Mouse (Mus musculus) skeletal muscle tissue, adult 2 months (tissue): ENCODE results near the gene Tsg101.
A peak's percentile ranks its signal among the peaks of the same experiment; 100 is the strongest.

Source experiments
- DNase-seq: peaks from one replicate; pipeline ENCODE4 v3.0.0-alpha.2; 2012; ENCODE audit warnings: low read depth, low spot score

The Tsg101 gene

DNA sequence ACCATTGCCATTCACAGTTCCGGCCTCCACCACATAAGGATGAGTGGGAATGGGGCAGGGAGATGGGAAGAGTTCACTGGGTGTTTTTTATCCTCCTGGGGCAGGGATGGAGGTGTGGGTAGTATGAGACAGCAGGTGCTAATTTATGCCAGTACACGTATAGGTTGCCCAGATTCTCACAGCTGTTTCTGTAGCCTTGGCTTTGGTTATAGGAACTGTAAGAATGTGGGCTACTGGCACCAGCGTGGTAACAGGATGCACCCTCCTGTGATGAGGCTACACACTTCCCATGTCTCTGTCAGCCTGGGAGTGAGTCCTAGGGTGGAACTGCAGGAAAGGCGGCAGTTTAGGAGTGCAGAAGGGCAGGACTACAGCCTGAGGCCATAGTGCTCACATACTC lies 42.9 kb downstream of the Tsg101 start:
- no peak for DNase-seq

DNA sequence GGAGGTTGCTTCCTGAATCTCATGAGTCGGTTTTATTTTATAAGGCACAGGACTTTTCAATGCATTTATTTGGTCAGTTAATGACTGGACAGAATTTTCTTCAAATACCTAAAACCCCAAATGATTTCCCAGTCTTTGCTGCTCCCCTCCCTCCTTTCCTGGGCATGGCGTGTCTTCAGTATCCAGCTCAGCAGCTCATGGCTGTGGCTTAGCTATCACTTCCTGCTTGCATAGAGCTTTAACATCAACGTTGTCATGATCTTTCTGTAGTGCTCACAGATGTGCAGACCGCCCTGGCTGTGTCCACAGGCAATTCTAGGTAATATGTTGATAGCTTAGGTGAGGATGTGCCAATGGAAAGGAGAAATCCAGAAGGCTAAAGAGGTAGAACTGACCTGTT lies 47.8 kb downstream of the Tsg101 start:
- DNase-seq, result no peak

DNA sequence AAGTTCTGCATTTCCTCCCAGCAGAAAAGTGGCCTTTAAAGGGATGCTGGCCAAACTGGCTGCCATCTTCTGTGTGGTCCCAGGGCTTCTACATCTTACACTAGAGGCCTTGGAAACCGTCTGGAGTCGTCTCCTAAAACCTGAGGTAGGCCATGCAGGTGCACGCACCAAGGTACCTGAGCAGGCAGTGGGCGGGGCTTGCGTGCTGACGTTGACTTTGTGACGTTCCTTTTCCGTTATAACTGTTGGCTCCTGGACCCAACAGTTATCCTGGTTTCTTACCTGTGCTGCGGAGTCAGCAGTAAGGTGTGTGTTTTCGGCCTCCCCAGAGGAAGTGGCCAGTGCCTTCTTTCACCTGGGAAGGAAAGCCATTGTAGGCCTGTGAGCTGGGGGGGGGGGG lies 58.8 kb downstream of the Tsg101 start, which contains the start of gene Ldhc:
Gene Ldhc, plus strand, starts transcription at position 208 of the 400 bp plus-strand sequence.
- no peak for DNase-seq

DNA sequence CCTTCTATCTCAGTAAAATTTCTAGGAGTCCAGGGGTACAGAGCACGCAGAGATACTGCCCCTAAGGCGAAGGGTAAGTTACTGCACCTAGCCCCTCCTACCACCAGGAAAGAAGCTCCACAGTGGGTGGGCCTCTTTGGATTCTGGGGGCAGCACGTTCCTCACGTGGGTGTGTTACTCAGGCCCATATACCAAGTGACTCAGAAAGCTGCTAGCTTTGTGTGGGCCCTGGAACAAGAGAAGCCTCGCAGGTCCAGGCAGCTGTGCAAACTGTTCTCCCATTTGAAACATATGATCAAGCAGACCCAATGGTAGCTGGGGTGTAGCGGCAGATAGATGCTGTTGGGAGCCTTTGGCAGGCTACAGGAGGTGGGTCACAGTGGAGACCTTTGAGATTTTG lies 60.7 kb downstream of the Tsg101 start:
- no peak for DNase-seq

DNA sequence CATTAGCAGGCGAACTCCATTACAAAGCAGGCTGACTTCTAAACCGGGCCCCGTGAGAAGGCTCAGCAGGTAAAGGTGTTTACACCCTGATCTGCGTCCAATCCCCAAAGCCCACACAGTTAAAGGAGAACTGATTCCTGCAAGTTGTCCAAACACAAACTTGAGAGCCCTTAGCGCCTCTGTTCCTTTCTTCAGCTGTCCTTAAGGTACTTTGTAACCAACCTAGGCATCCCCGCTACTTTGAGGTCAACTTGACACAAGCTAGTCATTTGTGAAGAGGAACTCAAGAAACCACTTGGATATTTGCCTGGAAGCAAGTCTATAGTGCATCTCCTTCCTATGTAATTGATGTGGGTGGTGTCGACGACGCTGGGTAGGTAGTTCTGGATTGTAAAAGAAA lies 62.3 kb downstream of the Tsg101 start:
- no peak for DNase-seq

DNA sequence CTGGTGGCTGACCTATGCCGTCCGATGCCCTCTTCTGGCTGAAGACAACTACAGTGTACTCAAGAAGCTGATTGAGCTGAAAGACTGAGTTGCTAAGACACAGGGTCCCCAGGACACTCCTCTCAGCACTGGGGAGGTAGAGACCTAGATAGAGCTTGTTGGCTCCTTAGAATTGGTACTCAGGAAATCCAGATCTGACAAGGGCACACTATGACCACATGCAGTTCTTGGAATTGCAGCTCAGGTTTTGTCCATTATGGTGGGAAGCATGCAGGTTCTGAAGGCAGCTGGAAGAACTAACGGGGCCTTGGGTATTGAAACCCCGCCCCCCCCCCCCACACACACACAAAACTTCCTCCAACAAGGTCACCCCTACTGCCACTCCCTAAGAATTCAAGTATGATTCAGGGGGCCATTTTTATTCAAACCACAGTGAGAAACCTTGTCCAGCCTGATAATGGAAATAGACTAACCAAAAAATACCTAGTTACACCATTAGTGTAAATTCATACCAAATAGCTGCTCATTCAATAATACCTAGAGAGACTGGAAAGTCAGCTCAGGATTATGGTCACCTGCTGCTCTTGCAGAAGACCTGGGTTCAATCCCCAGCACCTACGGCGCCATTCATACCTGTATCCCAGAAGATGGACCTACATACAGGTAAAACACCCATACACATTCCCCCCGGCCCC lies 63.8 kb downstream of the Tsg101 start:
- no peak for DNase-seq

DNA sequence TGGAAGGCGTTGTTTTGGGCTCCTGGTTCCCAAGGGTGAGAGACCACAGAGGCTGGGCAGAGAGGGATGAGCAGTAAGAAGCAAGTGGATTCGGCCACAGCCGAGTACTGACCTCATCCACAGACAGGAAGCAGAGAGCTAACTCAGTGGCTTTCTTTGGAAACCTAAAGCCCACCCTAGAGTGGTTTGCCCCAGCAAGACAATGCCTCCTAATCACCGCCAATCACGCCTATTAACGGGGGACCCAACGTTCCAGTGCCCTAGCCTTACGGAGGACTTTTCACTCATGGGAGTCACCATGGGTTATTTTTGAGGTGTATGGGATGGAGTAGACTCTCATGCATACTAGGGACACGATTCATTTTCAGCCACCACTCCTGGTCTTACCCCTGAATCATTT lies 66.4 kb downstream of the Tsg101 start:
- DNase-seq, result no peak

DNA sequence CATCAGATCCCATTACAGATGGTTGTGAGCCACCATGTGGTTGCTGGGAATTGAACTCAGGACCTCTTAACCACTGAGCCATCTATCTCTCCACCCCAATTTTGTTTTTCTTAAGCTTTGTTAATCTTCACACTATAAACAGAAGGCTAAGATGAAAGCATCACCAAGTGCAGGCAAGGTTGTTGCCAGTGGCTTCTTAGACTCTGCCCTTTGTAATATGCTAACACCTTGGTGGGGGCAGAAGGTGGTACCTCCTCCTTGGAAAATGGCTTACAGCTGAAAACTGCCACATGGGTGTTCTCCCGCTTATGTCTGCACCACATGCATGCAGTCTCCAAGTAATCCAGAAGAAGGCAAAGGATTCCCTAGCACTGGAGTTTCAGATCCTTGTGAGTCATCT lies 67.1 kb downstream of the Tsg101 start:
- DNase-seq, result no peak

DNA sequence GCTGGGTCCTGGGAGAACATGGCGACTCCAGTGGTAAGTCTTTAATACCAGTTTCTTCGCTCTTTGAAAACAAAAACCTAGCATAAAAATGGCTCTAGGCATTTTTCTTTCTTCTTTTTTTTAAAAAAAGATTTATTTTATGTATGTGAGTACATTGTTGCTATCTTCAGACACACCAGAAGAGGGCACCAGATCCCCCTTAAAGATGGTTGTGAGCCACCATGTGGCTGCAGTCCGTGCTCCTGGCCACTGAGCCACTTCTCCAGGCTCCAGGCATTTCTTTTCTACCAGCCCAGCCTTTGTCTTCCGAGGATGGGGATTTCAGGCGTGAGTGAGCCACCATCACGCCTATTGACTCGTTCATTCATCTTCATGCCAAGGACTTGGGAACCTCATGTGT lies 68.7 kb downstream of the Tsg101 start:
- DNase-seq, result no peak

DNA sequence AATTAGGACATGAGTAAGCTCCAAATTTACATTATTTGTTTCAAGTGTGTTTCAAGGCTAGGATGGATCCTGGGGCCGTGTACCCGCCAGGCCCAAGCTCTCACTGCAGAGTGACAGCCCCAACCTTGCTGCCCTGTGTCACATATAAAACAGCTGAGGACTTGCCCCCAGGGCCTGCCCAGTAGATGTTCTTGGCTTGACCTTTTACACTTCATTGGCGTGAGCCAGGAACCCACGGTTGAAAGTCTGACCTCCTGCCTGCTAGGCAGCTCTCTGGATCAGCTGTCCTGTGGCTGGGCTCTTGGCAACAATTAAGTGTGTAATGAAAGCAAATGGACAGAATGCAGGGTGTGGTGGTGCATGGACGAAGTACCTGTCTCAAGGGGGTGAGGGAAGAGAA lies 70.5 kb downstream of the Tsg101 start:
- peak; percentile 63 for DNase-seq

DNA sequence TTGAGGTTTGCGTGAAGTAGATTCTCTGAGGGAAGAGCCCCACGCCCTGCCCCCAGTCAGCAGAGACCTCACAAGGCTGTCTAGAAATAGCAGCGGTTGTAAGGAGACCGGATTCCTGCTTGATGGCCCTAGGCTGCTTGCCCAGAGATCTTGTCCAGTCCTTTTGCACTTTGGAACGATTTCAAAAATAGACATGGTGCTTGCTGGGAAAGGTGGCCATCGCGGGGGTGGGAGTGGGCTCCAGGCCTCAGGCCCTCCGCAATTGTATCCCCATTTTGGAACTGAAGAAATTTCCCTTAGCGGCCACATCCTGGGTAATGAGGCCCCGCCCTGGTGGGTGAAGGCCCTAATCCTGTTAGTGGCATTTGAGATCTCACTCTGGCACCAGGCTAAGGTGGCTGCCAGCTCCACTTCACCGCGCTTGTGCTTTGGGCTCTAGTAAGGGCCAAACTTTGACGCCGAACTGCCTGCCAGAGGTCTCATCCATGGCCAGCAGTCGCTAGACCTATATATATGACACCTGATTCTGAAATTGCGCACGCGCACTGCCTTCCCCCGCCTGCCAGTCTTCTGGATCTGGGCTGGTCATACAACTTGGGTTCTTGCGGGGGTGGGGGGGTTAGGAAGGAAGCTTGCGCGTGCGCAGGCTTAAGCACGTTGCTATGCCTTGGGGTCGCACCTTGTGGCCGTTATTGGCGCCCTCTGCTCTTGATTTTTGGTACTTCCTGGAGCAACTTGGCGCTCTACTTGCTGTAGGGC lies 73.1 kb downstream of the Tsg101 start:
- peak; percentile 93 for DNase-seq

DNA sequence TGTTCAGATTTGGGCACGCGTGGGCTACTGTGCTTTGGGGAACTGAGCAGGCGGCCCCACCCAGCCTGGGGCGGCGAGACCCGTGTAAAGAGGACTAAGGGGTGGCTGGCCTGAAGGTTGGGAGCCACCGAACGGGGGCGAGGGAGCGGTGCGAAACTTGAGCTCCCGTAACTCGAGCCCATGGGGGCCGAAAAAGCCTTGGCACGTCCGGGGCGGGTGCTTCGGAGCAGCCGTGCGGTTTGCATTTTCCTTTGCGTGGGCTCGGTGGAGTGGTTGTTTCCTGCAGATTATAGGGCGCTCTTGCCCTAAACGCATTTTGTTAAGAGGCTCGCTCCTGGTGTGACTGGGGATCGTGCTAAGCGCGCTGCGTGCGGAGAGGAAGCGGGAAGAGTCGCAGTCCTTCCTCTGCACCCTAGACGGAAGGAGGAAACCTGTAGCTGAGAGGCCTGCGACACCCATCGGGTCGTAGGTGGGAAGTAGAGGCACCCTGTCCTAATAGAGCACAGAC lies 73.7 kb downstream of the Tsg101 start:
- peak; percentile 79 for DNase-seq

DNA sequence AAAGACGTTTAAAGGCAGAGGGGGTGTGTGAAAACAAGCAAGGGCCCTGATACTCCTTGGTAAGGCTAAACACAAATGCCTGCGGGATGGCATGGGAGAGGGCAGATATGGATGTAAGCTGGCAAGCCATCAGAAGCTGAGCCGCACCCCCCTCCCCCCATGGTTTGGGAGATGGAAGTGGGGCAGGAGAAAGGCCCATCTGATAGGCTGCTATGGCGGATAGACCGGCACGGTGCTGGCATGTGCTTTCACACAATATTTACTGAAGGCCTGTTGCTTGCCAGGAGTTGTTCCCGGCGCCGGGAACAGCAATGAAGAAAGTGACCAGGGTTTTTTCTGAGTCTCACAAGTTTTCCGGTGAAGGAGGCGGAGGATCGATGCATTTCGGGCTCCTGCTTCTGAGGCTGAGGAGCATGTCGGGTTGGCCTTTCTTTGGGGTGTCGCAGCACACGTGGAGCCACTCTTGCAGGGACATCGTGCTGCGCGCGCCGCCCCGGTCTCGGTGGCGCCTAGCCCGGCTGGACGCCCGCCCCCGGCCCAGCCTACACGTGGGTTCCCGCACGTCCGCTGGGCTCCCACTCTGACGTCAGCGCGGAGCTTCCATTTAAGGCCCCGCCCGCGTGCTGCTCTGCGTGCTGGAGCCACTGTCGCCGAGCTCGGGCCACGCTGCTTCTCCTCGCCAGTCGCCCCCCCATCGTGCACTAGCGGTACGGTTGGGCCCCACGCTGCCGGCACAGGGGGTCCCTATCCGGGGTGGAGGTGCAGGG lies 74.4 kb downstream of the Tsg101 start:
- peak; percentile 97 for DNase-seq

DNA sequence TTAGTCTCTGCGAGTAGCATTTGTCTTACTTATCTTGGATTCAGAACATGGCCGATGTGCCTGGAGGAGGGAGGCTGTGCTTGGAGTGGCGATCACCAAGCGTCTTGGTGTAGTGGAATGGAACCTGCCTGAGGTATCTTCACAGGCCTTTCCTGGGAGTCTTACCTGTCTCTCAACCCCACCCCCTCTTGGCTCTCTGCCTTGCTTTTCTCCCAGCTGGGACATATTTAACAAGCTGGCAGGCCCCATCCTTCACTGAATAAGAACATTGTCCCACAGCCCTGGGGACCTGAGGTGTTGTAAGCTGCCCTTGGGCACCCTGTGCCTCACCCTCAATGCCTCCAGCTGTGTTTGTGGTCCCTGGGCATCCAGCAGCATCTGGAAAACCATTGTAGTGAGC lies 76.2 kb downstream of the Tsg101 start:
- no peak for DNase-seq

DNA sequence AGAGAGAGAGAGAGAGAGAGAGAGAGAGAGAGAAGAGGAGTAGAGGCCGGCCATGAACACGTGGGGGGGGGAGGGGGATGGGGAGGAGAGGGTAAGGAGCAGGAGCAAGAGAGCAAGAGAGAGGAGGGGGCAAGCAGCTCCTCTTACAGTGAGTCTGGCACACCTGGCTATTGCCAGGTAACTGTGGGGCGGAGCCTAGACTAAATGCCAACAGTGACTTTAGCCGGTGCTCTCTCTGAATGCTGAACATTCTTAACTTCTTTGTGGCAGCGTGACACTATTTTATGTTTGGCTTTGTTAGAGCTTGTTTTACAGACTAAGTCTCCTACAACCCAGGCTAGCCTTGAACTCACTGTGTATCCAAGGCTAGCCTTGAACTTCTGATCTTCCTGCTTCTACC lies 77.5 kb downstream of the Tsg101 start:
- DNase-seq, result no peak

DNA sequence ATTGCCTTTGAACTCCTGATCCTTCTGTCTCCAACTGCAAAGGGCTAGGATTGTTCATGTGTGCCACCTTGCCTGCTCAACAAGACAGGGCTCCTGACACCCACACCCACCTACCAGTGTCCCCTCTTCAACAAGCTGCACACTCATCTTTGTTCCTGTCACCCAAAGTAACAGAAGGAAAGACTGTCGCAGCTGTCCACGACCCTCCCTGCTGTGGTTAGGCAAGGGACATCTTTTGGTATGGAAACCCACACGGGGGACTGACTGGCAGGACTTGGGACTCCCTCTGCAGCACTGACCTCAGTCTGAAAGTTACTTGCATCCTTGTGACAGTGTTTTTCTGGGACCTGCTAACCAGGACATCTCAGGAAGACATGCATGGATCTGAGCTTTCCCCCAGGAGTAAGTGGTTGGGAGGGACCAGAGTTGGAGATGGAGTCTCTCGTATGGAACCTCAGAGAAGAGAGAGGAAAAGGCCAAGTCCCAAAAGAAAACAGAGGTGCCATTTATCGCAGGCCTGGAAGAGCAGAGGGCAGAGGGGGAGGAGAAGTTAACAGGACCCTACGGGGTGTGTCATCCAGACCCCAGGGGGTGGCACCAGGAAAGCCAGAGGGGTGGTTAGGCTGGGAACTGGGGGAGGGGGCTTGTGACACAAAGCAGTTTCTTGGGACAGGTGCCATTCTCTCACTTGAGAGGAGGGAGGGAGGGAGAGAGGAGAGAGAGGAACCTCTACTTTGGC lies 78.8 kb downstream of the Tsg101 start, which contains the start of gene Ldha:
Gene Ldha, plus strand, starts transcription at position 689 of the 739 bp plus-strand sequence.
- DNase-seq, result no peak

DNA sequence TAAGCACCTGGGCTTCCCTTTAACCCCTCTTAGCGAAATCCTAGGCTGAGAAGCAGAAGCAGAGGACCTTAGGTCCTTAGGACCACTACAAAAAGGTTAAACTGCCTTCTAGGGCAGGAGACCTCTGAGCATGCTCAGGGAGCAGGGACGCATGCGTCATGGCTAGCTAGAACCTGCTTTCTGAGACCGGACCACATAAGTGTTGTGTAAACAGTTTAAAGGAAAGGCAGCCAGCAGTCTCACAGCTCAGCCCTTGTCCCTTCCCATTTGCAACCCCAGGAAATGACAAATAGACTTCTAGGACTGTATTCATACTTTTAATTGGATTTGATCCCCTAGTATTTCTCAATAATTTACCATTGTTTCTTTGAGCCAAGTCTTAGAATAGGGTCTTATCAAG lies 79.4 kb downstream of the Tsg101 start:
- DNase-seq, result no peak

DNA sequence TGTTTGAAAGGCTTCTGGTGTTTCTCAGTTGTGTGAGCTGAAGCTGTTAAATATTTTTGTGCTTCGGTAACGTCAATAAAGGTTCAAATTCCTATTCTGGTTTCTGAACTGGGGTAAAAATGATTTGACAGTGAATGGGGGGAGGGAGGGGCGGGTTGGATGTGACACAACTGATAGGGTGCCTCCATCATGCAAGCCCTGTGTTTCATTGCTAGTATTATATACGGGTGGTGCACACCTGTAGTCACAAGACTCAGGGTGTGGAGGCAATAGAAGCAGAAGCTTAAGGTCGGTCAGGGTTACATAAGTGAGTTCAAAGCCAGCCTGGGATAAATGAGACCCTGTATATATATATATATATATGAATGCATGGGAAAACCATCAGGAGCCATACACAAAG lies 79.9 kb downstream of the Tsg101 start:
- DNase-seq, result no peak

DNA sequence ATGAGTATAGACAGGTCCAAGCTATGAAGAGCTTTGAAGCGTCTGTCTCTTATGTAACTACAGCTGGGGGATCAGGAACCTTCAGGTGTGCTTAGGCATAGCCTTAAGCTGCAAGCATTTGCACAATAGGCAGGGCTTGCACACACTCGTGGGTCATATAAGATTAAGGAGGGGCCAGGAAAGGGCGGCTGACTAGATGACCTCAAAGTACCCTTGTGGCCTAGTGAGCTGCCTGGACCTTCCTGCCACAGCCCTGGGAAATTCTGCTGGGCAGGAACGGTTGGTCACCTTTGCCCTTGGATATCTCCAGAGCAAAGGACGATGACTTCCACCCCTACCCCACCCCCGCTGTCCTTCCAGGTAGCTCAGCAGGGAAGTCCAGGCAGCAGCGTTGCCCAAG lies 80.3 kb downstream of the Tsg101 start:
- peak; percentile 54 for DNase-seq
